Mouse (Mus musculus) cortical plate, adult 2 months (tissue): Measurements from ENCODE around the gene Rab22a. TPM values are rescaled to one million over a fixed set of nuclear protein-coding genes. Genes with fewer than 3 reads are reported as not detected.
"Not testable (repeated sequence)": the region's sequence is repeated elsewhere in the genome, so short reads cannot be mapped to it uniquely, and the experiment has no call there.

Source experiments
- H3K27ac ChIP-seq: fragments of 200-500 bp; 2 replicates; pipeline ENCODE4 v1.5.1; 2012; ENCODE audit warnings: low read length, control low read depth, inconsistent platforms; ENCODE audit not compliant: insufficient read depth
- H3K4me1 ChIP-seq: fragments of 200-500 bp; 2 replicates; pipeline ENCODE4 v1.6.1; 2011; ENCODE audit warnings: low read length; ENCODE audit not compliant: control insufficient read depth, insufficient read depth
- H3K4me3 ChIP-seq: fragments of 200-500 bp; 2 replicates; pipeline ENCODE4 v1.5.1; 2011; ENCODE audit warnings: mild to moderate bottlenecking, low read length, control low read depth; ENCODE audit not compliant: insufficient read depth
- CTCF ChIP-seq: fragments of 200-500 bp; IDR thresholded peaks from 2 replicates; pipeline ENCODE4 v1.5.1; 2011; ENCODE audit warnings: mild to moderate bottlenecking, control low read depth, low read length; ENCODE audit not compliant: insufficient read depth; ENCODE audit errors: extremely low read depth
- POLR2A ChIP-seq: fragments of 200-500 bp; IDR thresholded peaks from 2 replicates; pipeline ENCODE4 v1.6.1; 2011; ENCODE audit warnings: mild to moderate bottlenecking, low read length, control low read depth; ENCODE audit not compliant: insufficient read depth; ENCODE audit errors: extremely low read depth
- polyA plus RNA-seq: library from polyadenylated mRNA; depleted of rRNA; stranded (reverse); fragments of >200 nt; gene quantifications from 2 replicates; pipeline ENCODE4 v1.2.3, GENCODE M21; 2012

Gene Rab22a
- polyA plus RNA-seq, 1 experiment: 16.7 TPM

GRCm38 (mm10) chr2:173713241-173713640 is 53.7 kb downstream of the Rab22a start:
- TF ChIP-seq CTCF (no peak), POLR2A (no peak)
- peaks cover 1% of the 10 kb centered on the region; the same call in 1 of the 2 replicates for H3K4me1 ChIP-seq
- no peak overlapping the region for H3K27ac ChIP-seq
- no peak overlapping the region for H3K4me3 ChIP-seq

- no peak overlapping the region for H3K27ac ChIP-seq
- H3K4me1 ChIP-seq: peaks cover 1% of the 10 kb centered on the region; the same call in 1 of the 2 replicates
- no peak overlapping the region for H3K4me3 ChIP-seq
- no peak for TF ChIP-seq POLR2A
- no peak for TF ChIP-seq CTCF
Measured at GRCm38 (mm10) chr2:173714620-173715218, 55.2 kb downstream of the Rab22a start.

- TF ChIP-seq POLR2A (no peak), CTCF (no peak)
- H3K4me1 ChIP-seq: no peaks in the 10 kb centered on the region
- no peak overlapping the region for H3K4me3 ChIP-seq
- H3K27ac ChIP-seq: no peak overlapping the region
Measured at GRCm38 (mm10) chr2:173716966-173717365, 57.4 kb downstream of the Rab22a start.

- H3K4me3 ChIP-seq, H3K4me1 ChIP-seq, H3K27ac ChIP-seq: not testable (repeated sequence)
Measured at GRCm38 (mm10) chr2:173719115-173719514, 59.6 kb downstream of the Rab22a start, which contains the start of gene 1700010B08Rik. TSS of gene 1700010B08Rik (plus strand) at chr2:173719415.

- Histone ChIP-seq H3K4me3 (no peak overlapping the region), H3K27ac (no peak overlapping the region), H3K4me1 (no peaks in the 10 kb centered on the region)
- TF ChIP-seq POLR2A (no peak), CTCF (no peak)
Measured at GRCm38 (mm10) chr2:173722251-173722857, 62.8 kb downstream of the Rab22a start.

- H3K4me3 ChIP-seq: no peak overlapping the region
- no peak overlapping the region for H3K27ac ChIP-seq
- H3K4me1 ChIP-seq: no peaks in the 10 kb centered on the region
- no peak for TF ChIP-seq CTCF
- TF ChIP-seq POLR2A: no peak
Measured at GRCm38 (mm10) chr2:173724382-173724781, 64.8 kb downstream of the Rab22a start.

- no peak for TF ChIP-seq POLR2A
- TF ChIP-seq CTCF: no peak
- Histone ChIP-seq H3K27ac (no peak overlapping the region), H3K4me3 (no peak overlapping the region), H3K4me1 (no peaks in the 10 kb centered on the region)
Measured at GRCm38 (mm10) chr2:173724940-173725807, 65.6 kb downstream of the Rab22a start.

GRCm38 (mm10) chr2:173725819-173726218 is 66.3 kb downstream of the Rab22a start:
- H3K4me1 ChIP-seq: no peaks in the 10 kb centered on the region
- TF ChIP-seq POLR2A (no peak), CTCF (no peak)
- H3K27ac ChIP-seq: no peak overlapping the region
- no peak overlapping the region for H3K4me3 ChIP-seq

GRCm38 (mm10) chr2:173730444-173730966 is 70.9 kb downstream of the Rab22a start:
- H3K27ac ChIP-seq: no peak overlapping the region
- TF ChIP-seq CTCF (no peak), POLR2A (no peak)

GRCm38 (mm10) chr2:173734426-173734825 is 74.9 kb downstream of the Rab22a start:
- TF ChIP-seq CTCF (no peak), POLR2A (no peak)
- H3K4me3 ChIP-seq: no peak overlapping the region
- no peak overlapping the region for H3K27ac ChIP-seq
- H3K4me1 ChIP-seq: peaks cover 10% of the 10 kb centered on the region

More at GRCm38 (mm10) chr2:173730444-173730966, 70.9 kb downstream of the Rab22a start:
- Histone ChIP-seq H3K4me1 (no peaks in the 10 kb centered on the region), H3K4me3 (no peak overlapping the region)
